Mouse (Mus musculus) cerebellum, adult 11 months (tissue): ENCODE results near the gene Casp14.
"Not testable (repeated sequence)": the region's sequence is repeated elsewhere in the genome, so short reads cannot be mapped to it uniquely, and the experiment has no call there.

Experiments
- DNase-seq: peaks from one replicate; pipeline ENCODE4 v3.0.0; 2022

The Casp14 gene

GRCm38 (mm10) chr10:78718056-78718455, at the start of gene Casp14:
Gene Casp14, minus strand, starts transcription at chr10:78718294.
- no peak for DNase-seq

GRCm38 (mm10) chr10:78765570-78765969, 47.5 kb upstream of the Casp14 start:
- DNase-seq: no peak

DNA sequence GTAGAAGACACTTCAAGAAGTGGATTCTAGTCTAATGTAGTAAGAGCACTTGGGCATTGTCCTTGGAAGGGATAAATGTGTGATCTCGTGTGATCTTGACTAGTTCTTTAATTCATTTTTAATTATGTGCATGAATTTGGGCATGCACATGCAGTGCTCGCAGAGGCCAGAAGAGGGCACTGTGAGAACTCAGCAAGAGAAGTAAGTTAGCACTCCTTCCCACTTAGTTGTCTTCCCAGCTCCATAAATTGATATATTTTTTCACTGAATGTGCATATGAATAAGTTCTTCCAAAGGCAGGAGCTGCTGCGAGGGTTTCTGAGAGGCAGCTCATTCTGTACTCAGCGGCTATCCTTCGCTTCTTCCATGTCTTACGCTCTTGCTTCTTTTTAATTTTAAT, 37.9 kb upstream of the Casp14 start:
- DNase-seq: peak; percentile 61

GRCm38 (mm10) chr10:78752452-78753191, 34.5 kb upstream of the Casp14 start, which contains the start of gene Ccdc105:
Gene Ccdc105, minus strand, starts transcription at chr10:78753065.
- peak; percentile 74 for DNase-seq

GRCm38 (mm10) chr10:78748946-78749345, 30.9 kb upstream of the Casp14 start:
- no peak for DNase-seq

- DNase-seq: no peak
Observed at GRCm38 (mm10) chr10:78748161-78748560, 30.1 kb upstream of the Casp14 start.

DNA sequence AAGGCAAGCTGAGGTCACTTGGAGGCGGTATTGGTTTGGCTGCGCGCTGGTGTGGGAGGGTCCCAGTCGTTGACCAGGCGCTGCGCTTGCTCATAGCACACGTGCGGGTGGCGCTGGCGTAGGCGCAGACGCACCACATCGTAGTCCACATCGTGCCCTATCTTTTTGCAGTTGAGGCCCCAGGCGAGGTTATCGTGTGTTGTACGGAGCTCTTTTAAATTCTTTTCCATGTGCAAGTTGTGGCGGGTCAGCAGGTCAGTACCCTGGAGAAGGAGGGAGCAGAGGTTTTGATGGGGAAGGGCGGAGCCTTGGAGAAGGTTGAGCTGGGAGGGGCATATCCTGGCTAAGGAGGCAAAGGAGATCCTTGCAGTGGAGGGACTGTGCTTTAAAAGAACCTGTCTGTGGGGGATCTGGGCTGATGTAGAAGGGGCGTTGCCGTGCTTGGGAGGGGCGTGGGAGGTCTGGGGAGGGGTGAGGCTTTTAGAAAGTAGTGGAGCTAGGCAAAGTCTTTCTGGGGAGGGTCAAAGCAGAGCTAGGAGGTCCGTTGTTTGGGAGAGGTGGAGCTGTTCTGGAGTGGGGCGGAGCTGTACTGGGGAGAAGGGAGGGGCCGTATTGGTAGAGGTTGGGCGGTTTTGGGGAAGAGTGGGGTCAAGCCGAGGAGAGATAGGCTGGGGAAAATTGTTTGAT, 29.1 kb upstream of the Casp14 start:
- no peak for DNase-seq

DNA sequence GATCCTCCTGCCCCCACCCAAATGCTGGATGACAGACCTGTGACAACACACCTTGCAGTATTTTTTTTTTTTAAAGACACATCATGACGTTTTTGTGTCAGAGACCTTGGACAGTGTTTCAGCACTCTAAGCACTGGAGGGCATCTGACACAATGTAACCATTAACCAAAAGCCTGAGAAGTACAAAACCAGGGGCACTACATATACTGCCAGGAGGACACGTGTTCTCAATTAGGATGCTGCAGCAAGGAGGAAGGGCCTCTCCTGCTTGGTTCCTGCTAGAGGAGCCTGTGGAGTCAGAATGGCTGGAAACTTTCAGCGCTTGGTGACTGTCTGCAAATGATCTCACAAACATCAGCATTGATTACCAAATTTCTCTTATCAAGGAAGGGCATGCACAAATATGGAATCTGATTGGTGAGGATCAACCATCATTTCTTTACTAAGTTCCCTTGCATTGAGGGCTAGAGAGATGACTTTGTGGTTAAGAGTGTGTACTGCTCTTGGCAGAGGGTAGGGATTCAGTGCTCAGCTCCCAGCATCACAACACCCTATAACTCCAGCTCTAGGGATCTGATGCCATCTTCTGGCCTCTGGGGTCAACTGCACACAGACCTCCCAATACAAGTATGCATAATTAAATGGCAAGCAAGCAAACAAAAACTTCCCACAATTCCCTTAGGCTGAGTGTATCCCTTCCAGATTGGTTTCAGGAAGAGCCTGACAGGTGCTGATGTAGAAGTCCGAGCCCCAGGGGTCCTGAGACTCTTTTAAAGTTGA, 27.5 kb upstream of the Casp14 start:
- no peak for DNase-seq

DNA sequence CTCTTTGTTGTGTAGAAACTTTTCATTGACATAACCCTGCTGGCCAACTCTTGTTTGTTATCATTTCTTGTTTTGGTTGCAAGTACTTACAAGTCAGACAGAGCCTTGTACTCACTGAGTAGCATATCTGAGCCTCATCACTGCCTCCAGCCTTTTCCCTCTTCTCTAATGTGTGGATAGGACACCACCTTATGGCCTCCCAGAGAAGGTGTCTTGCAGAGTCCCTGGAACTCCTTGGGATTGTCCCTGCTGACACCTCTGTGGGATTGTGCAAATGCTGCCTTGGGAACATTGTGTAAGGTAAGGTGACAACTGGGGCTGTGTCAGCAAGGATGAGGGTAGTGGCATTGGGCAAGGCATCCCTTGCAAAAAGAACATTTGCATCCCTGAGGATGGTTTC, 25.6 kb upstream of the Casp14 start:
- no peak for DNase-seq

DNA sequence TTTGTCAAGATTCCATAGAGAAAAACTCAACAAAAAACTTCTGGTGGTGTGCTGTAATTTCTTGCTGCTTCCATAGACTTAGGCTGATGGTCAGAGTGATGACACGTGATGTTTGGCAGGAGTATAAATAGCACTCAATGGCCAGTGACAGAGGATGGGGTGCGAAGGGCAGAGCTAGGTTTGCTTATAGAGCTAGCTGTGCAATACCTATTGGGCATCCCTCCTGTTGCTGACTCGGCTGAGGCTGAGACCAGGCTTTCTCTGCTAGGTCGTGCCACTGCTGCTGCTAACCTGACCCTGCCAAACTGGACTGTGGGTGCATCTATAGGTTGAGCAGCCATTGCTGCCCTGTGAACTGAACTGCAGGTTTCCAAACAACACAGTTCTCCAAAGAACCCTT, 21.7 kb upstream of the Casp14 start:
- DNase-seq: no peak

DNA sequence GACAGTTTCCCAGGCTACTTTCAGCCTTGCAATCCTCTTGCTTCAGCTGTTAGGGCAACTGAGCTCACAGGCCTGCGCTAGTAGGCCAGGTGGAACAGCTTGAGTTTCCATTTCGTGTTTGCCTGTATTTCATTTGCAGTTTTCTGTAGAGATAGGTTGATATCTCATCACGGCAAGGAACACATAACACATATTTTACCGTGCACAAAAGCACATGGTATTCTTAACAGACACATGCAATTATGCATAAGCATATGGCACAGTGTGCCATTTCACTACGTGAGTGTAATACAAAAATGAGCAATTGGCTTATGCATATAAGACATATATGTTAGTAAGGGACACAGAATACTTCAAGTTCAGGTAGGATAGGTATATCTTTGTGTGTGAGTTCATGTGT, 9.8 kb upstream of the Casp14 start:
- no peak for DNase-seq

- DNase-seq: no peak
Observed at GRCm38 (mm10) chr10:78727035-78727434, 8.9 kb upstream of the Casp14 start.

DNA sequence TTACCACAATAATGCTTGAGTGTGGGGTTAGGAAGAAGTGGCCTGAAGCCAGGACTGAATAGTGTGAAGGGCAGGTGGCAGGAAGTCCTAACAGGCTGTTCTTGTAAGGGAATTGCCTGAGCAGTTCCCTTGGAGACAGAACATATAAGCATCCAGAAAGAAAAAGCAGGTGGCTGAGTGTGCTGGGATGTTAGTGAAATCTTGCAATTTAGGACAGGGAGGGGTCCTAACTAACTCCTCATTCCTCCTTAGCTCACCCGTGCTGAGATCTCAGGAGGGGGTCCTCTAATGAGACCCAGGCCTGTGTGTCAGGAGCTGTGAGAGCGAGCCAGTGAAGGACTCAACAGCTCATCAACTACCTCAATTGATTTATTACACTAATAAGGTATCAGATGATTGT, 5.3 kb upstream of the Casp14 start:
- no peak for DNase-seq

- DNase-seq: no peak
Observed at GRCm38 (mm10) chr10:78722654-78723053, 4.6 kb upstream of the Casp14 start.

- DNase-seq: no peak
Observed at GRCm38 (mm10) chr10:78722036-78722435, 3.9 kb upstream of the Casp14 start.

- DNase-seq: no peak
Observed at GRCm38 (mm10) chr10:78716231-78716630, 1.9 kb downstream of the Casp14 start.

DNA sequence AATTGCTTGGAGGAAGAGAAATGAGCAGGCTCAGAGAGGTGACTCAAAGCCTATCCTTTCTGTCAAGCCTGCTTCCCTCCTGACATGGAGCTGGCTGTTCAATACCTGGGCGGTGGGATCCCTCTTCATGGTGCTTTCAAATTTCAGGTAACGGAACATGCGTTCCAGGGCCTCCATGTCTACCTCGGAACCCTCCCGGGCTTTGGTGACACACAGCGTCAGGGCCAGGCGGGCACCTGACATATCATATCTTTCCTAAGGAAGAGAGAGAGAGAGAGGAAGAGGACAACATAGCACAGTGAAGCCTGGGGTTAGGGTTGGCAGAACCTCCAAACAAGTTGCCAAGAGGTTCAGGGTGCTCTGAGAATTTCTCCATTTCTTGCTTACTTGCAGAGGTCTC, 2.9 kb downstream of the Casp14 start:
- DNase-seq: no peak

DNA sequence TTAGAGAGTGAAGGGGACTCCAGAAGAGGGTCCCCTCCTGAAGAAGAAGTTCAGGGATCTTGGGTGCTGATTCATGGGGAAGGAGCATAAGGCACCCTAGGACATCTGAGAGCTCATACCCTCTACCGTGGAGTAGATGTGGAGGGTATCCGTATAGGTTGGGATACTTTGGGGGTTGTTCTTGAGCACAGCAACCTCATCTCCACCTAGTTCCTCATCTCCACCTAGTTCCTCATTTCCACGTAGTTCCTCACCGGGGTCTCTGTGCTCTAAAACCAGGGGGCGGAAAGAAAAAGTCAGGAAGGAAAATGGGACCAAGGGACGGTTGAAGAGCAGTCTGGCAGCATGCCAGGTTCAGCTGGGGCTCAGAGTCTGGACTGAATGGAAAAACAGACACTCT, 4.0 kb downstream of the Casp14 start:
- DNase-seq: no peak

GRCm38 (mm10) chr10:78710706-78711105, 7.4 kb downstream of the Casp14 start:
- DNase-seq: no peak

- no peak for DNase-seq
Observed at GRCm38 (mm10) chr10:78700881-78701280, 17.2 kb downstream of the Casp14 start.

GRCm38 (mm10) chr10:78689973-78690372, 28.1 kb downstream of the Casp14 start:
- DNase-seq: no peak

- DNase-seq: no peak
Observed at GRCm38 (mm10) chr10:78686995-78687577, 31.0 kb downstream of the Casp14 start.

GRCm38 (mm10) chr10:78670121-78670520, 48.0 kb downstream of the Casp14 start:
- DNase-seq: not testable (repeated sequence)
